Mouse (Mus musculus): Measurements from ENCODE around the gene Wdfy3. TPM values are rescaled to one million over a fixed set of nuclear protein-coding genes. Genes with fewer than 3 reads are reported as not detected.
"Not testable (repeated sequence)": the region's sequence is repeated elsewhere in the genome, so short reads cannot be mapped to it uniquely, and the experiment has no call there.

Wdfy3 gene
- polyA plus RNA-seq, 1 experiment: 13.7 TPM

- no peak overlapping the region for H3K4me3 ChIP-seq (replicated peaks; ENCODE audit: control insufficient read depth, low read depth, low read length)
- TF ChIP-seq CTCF (IDR thresholded peaks at IDR 0.05; ENCODE audit: control insufficient read depth, insufficient read depth, low read length) (no peak), POLR2A (IDR thresholded peaks at IDR 0.05; ENCODE audit: borderline replicate concordance, control insufficient read depth, low read depth, low read length) (no peak)
- peaks cover 2% of the 10 kb centered on the region for H3K4me1 ChIP-seq (ENCODE audit: control insufficient read depth, insufficient read depth, low read length)
- 63% methylated on average over 10 of the region's 10 CpGs for WGBS
- H3K27ac ChIP-seq (ENCODE audit: control insufficient read depth, insufficient read depth, low read depth, low read length, poor library complexity): no peak overlapping the region
Observed at GRCm38 (mm10) chr5:101909468-101909867, 160.3 kb downstream of the Wdfy3 start.

- TF ChIP-seq POLR2A (IDR thresholded peaks at IDR 0.05; ENCODE audit: borderline replicate concordance, control insufficient read depth, low read depth, low read length): no peak
- TF ChIP-seq CTCF (IDR thresholded peaks at IDR 0.05; ENCODE audit: control insufficient read depth, insufficient read depth, low read length): no peak
- H3K27ac ChIP-seq (ENCODE audit: control insufficient read depth, insufficient read depth, low read depth, low read length, poor library complexity): no peak overlapping the region
- peaks cover 2% of the 10 kb centered on the region for H3K4me1 ChIP-seq (ENCODE audit: control insufficient read depth, insufficient read depth, low read length)
- 53% methylated on average over 3 of the region's 3 CpGs for whole genome bisulfite sequencing
- H3K4me3 ChIP-seq (replicated peaks; ENCODE audit: control insufficient read depth, low read depth, low read length): no peak overlapping the region
Observed at GRCm38 (mm10) chr5:101905624-101906023, 164.1 kb downstream of the Wdfy3 start.

- not testable (repeated sequence) for H3K4me1 ChIP-seq (ENCODE audit: control insufficient read depth, insufficient read depth, low read length); H3K4me3 ChIP-seq (replicated peaks; ENCODE audit: control insufficient read depth, low read depth, low read length); H3K27ac ChIP-seq (ENCODE audit: control insufficient read depth, insufficient read depth, low read depth, low read length, poor library complexity)
- WGBS: 87% methylated on average over 4 of the region's 4 CpGs
Observed at GRCm38 (mm10) chr5:101904841-101905240, 164.9 kb downstream of the Wdfy3 start.

- Histone ChIP-seq H3K27ac (ENCODE audit: control insufficient read depth, insufficient read depth, low read depth, low read length, poor library complexity) (no peak overlapping the region), H3K4me3 (replicated peaks; ENCODE audit: control insufficient read depth, low read depth, low read length) (no peak overlapping the region), H3K4me1 (ENCODE audit: control insufficient read depth, insufficient read depth, low read length) (peaks cover 2% of the 10 kb centered on the region; the same call in 1 of the 2 replicates)
- TF ChIP-seq CTCF (IDR thresholded peaks at IDR 0.05; ENCODE audit: control insufficient read depth, insufficient read depth, low read length) (no peak), POLR2A (IDR thresholded peaks at IDR 0.05; ENCODE audit: borderline replicate concordance, control insufficient read depth, low read depth, low read length) (no peak)
- 83% methylated on average over 1 of the region's 1 CpGs for WGBS
Observed at GRCm38 (mm10) chr5:101902686-101903085, 167.0 kb downstream of the Wdfy3 start.

- Histone ChIP-seq H3K4me3 (replicated peaks; ENCODE audit: control insufficient read depth, low read depth, low read length) (no peak overlapping the region), H3K27ac (ENCODE audit: control insufficient read depth, insufficient read depth, low read depth, low read length, poor library complexity) (no peak overlapping the region), H3K4me1 (ENCODE audit: control insufficient read depth, insufficient read depth, low read length) (no peaks in the 10 kb centered on the region; the same call in 1 of the 2 replicates)
- TF ChIP-seq CTCF (IDR thresholded peaks at IDR 0.05; ENCODE audit: control insufficient read depth, insufficient read depth, low read length) (no peak), POLR2A (IDR thresholded peaks at IDR 0.05; ENCODE audit: borderline replicate concordance, control insufficient read depth, low read depth, low read length) (no peak)
- 91% methylated on average over 15 of the region's 15 CpGs for WGBS
Observed at GRCm38 (mm10) chr5:101899981-101900380, 169.7 kb downstream of the Wdfy3 start.

GRCm38 (mm10) chr5:101896784-101897183, 172.9 kb downstream of the Wdfy3 start:
- no peak overlapping the region for H3K27ac ChIP-seq (ENCODE audit: control insufficient read depth, insufficient read depth, low read depth, low read length, poor library complexity)
- H3K4me1 ChIP-seq (ENCODE audit: control insufficient read depth, insufficient read depth, low read length): no peaks in the 10 kb centered on the region; the same call in 1 of the 2 replicates
- no peak for TF ChIP-seq CTCF (IDR thresholded peaks at IDR 0.05; ENCODE audit: control insufficient read depth, insufficient read depth, low read length)
- WGBS: 92% methylated on average over 11 of the region's 11 CpGs
- no peak overlapping the region for H3K4me3 ChIP-seq (replicated peaks; ENCODE audit: control insufficient read depth, low read depth, low read length)

- Histone ChIP-seq H3K27ac (ENCODE audit: control insufficient read depth, insufficient read depth, low read depth, low read length, poor library complexity) (no peak overlapping the region), H3K4me3 (replicated peaks; ENCODE audit: control insufficient read depth, low read depth, low read length) (no peak overlapping the region), H3K4me1 (ENCODE audit: control insufficient read depth, insufficient read depth, low read length) (no peaks in the 10 kb centered on the region; the same call in 1 of the 2 replicates)
- WGBS: 88% methylated on average over 18 of the region's 18 CpGs
- TF ChIP-seq POLR2A (IDR thresholded peaks at IDR 0.05; ENCODE audit: borderline replicate concordance, control insufficient read depth, low read depth, low read length): no peak
- TF ChIP-seq CTCF (IDR thresholded peaks at IDR 0.05; ENCODE audit: control insufficient read depth, insufficient read depth, low read length): no peak
Observed at GRCm38 (mm10) chr5:101895717-101896645, 173.7 kb downstream of the Wdfy3 start.

- Histone ChIP-seq H3K4me1 (ENCODE audit: control insufficient read depth, insufficient read depth, low read length) (no peaks in the 10 kb centered on the region; the same call in 1 of the 2 replicates), H3K4me3 (replicated peaks; ENCODE audit: control insufficient read depth, low read depth, low read length) (no peak overlapping the region), H3K27ac (ENCODE audit: control insufficient read depth, insufficient read depth, low read depth, low read length, poor library complexity) (no peak overlapping the region)
- 90% methylated on average over 11 of the region's 11 CpGs for WGBS
- no peak for TF ChIP-seq CTCF (IDR thresholded peaks at IDR 0.05; ENCODE audit: control insufficient read depth, insufficient read depth, low read length)
- no peak for TF ChIP-seq POLR2A (IDR thresholded peaks at IDR 0.05; ENCODE audit: borderline replicate concordance, control insufficient read depth, low read depth, low read length)
Observed at GRCm38 (mm10) chr5:101895119-101895518, 174.6 kb downstream of the Wdfy3 start.

Measured in bone marrow, adult 2 months (tissue).